Mouse (Mus musculus) embryonic facial prominence, embryonic 14.5 days (tissue): ENCODE results near the gene Acp7. TPM values are rescaled to one million over a fixed set of nuclear protein-coding genes. Genes with fewer than 3 reads are reported as not detected.
A peak's percentile ranks its signal among the peaks of the same experiment; 100 is the strongest.

Experiments
- ATAC-seq: fragments of 200-750 bp; cut with Nextera tagmentation; 2 replicates; pipeline ENCODE4 v1.8.0; 2017; ENCODE audit warnings: low read depth, moderate number of reproducible peaks, moderate TSS enrichment
- DNase-seq: peaks from one replicate; pipeline ENCODE4 v3.0.0-alpha.2; 2015; ENCODE audit warnings: low spot score
- H3K27ac ChIP-seq: fragments of 300-500 bp; sonication (generic); replicated peaks from 2 replicates; pipeline ENCODE4 v1.5.1; 2014; ENCODE audit warnings: low read depth, mild to moderate bottlenecking, low read length, moderate library complexity
- H3K27me3 ChIP-seq: fragments of 300-500 bp; sonication (generic); replicated peaks from 2 replicates; pipeline ENCODE4 v1.6.1; 2014; ENCODE audit warnings: low read length; ENCODE audit not compliant: control insufficient read depth, insufficient read depth
- H3K36me3 ChIP-seq: fragments of 300-500 bp; sonication (generic); 2 replicates; pipeline ENCODE4 v1.6.1; 2014; ENCODE audit warnings: low read length, mixed read lengths; ENCODE audit not compliant: control insufficient read depth, insufficient read depth
- H3K4me1 ChIP-seq: fragments of 300-500 bp; sonication (generic); 2 replicates; pipeline ENCODE4 v1.6.1; 2014; ENCODE audit warnings: antibody characterized with exemption, low read length; ENCODE audit not compliant: control insufficient read depth, insufficient read depth
- H3K4me2 ChIP-seq: fragments of 300-500 bp; sonication (generic); 2 replicates; pipeline ENCODE4 v1.6.1; 2014; ENCODE audit warnings: low read depth, mild to moderate bottlenecking, low read length, moderate library complexity, mixed read lengths
- H3K4me3 ChIP-seq: fragments of 300-500 bp; sonication (generic); 2 replicates; pipeline ENCODE4 v1.5.1; 2014; ENCODE audit warnings: low read depth, mild to moderate bottlenecking, low read length
- H3K9ac ChIP-seq: fragments of 300-500 bp; sonication (generic); 2 replicates; pipeline ENCODE4 v1.6.1; 2014; ENCODE audit warnings: low read depth, mild to moderate bottlenecking, low read length, moderate library complexity, mixed read lengths
- H3K9me3 ChIP-seq: fragments of 300-500 bp; sonication (generic); 2 replicates; pipeline ENCODE4 v1.6.1; 2016; ENCODE audit warnings: low read length; ENCODE audit not compliant: control insufficient read depth
- WGBS: fragments of 180-500 bp; shearing (Covaris S2); extraction: QIAGEN DNeasy Blood & Tissue Kit; methylation state at CpG from one replicate; pipeline ENCODE4 v1.1.7; 2014; 5-methylcytosine and 5-hydroxymethylcytosine counted together
- polyA plus RNA-seq: library from polyadenylated mRNA; unstranded; fragments of >200 nt; fragmentation: Nextera tagmentation; extraction: Ambion mirVana; gene quantifications from 2 replicates; pipeline ENCODE4 v1.2.1, GENCODE M21; 2014

Gene Acp7
- polyA plus RNA-seq, 1 experiment from 2014 or later, result 0.40 TPM

GRCm38 (mm10) chr7:28567539-28567938, 63.6 kb downstream of the Acp7 start:
- Histone ChIP-seq H3K4me1 (peaks cover 10% of the 10 kb centered on the region), H3K36me3 (peaks cover 55% of the 10 kb centered on the region), H3K9me3 (no peaks in the 10 kb centered on the region), H3K9ac (no peak overlapping the region), H3K27me3 (no peaks in the 10 kb centered on the region), H3K4me2 (no peak overlapping the region), H3K27ac (no peak overlapping the region), H3K4me3 (no peak overlapping the region)
- WGBS, result 97% methylated on average over 4 of the region's 4 CpGs
- DNase-seq (no peak), ATAC-seq (no peak)

GRCm38 (mm10) chr7:28565407-28565806, 65.7 kb downstream of the Acp7 start:
- no peaks in the 10 kb centered on the region for H3K27me3 ChIP-seq
- H3K36me3 ChIP-seq, result peaks cover 76% of the 10 kb centered on the region
- H3K4me2 ChIP-seq, result no peak overlapping the region
- H3K27ac ChIP-seq, result no peak overlapping the region
- DNase-seq, result peak; percentile 64
- WGBS, result 70% methylated on average over 5 of the region's 5 CpGs
- ATAC-seq, result peak; percentile 28; the same call in 1 of the 2 replicates
- H3K4me3 ChIP-seq, result no peak overlapping the region
- H3K9ac ChIP-seq, result no peak overlapping the region
- H3K9me3 ChIP-seq, result no peaks in the 10 kb centered on the region
- H3K4me1 ChIP-seq, result peaks cover 2% of the 10 kb centered on the region

GRCm38 (mm10) chr7:28562951-28563350, 68.2 kb downstream of the Acp7 start:
- H3K9me3 ChIP-seq, result no peaks in the 10 kb centered on the region
- peaks cover 93% of the 10 kb centered on the region for H3K36me3 ChIP-seq
- no peak overlapping the region for H3K9ac ChIP-seq
- 91% methylated on average over 13 of the region's 13 CpGs for WGBS
- no peaks in the 10 kb centered on the region for H3K4me1 ChIP-seq
- no peaks in the 10 kb centered on the region for H3K27me3 ChIP-seq
- no peak overlapping the region for H3K4me3 ChIP-seq
- H3K4me2 ChIP-seq, result no peak overlapping the region
- DNase-seq (no peak), ATAC-seq (no peak)
- H3K27ac ChIP-seq, result no peak overlapping the region

GRCm38 (mm10) chr7:28562371-28562770, 68.8 kb downstream of the Acp7 start:
- Histone ChIP-seq H3K36me3 (peaks cover 91% of the 10 kb centered on the region), H3K27ac (no peak overlapping the region), H3K4me1 (no peaks in the 10 kb centered on the region), H3K4me3 (no peak overlapping the region), H3K9ac (no peak overlapping the region), H3K9me3 (no peaks in the 10 kb centered on the region), H3K4me2 (no peak overlapping the region), H3K27me3 (no peaks in the 10 kb centered on the region)
- 89% methylated on average over 13 of the region's 13 CpGs for WGBS
- ATAC-seq, result no peak
- DNase-seq, result no peak

GRCm38 (mm10) chr7:28561967-28562366, 69.2 kb downstream of the Acp7 start:
- ATAC-seq, result no peak
- no peaks in the 10 kb centered on the region for H3K9me3 ChIP-seq
- no peak overlapping the region for H3K27ac ChIP-seq
- no peaks in the 10 kb centered on the region for H3K27me3 ChIP-seq
- H3K4me2 ChIP-seq, result no peak overlapping the region
- peaks cover 87% of the 10 kb centered on the region for H3K36me3 ChIP-seq
- H3K9ac ChIP-seq, result no peak overlapping the region
- 94% methylated on average over 11 of the region's 11 CpGs for WGBS
- H3K4me3 ChIP-seq, result no peak overlapping the region
- DNase-seq, result no peak
- H3K4me1 ChIP-seq, result no peaks in the 10 kb centered on the region

- ATAC-seq (no peak), DNase-seq (no peak)
- Histone ChIP-seq H3K4me1 (no peaks in the 10 kb centered on the region), H3K9ac (no peak overlapping the region), H3K4me2 (no peak overlapping the region), H3K36me3 (peaks cover 77% of the 10 kb centered on the region), H3K4me3 (no peak overlapping the region), H3K27ac (no peak overlapping the region), H3K9me3 (no peaks in the 10 kb centered on the region), H3K27me3 (no peaks in the 10 kb centered on the region)
- 86% methylated on average over 10 of the region's 10 CpGs for WGBS
Measured at GRCm38 (mm10) chr7:28560856-28561255, 70.3 kb downstream of the Acp7 start.

GRCm38 (mm10) chr7:28558486-28558885, 72.6 kb downstream of the Acp7 start:
- no peak overlapping the region for H3K9ac ChIP-seq
- 43% methylated on average over 4 of the region's 4 CpGs for WGBS
- H3K27me3 ChIP-seq, result no peaks in the 10 kb centered on the region
- ATAC-seq (no peak), DNase-seq (peak; percentile 59)
- peaks cover 53% of the 10 kb centered on the region for H3K36me3 ChIP-seq
- no peaks in the 10 kb centered on the region for H3K9me3 ChIP-seq
- no peak overlapping the region for H3K4me2 ChIP-seq
- no peak overlapping the region; the same call in 1 of the 2 replicates for H3K27ac ChIP-seq
- H3K4me3 ChIP-seq, result no peak overlapping the region
- no peaks in the 10 kb centered on the region for H3K4me1 ChIP-seq

- Histone ChIP-seq H3K4me2 (no peak overlapping the region), H3K4me1 (no peaks in the 10 kb centered on the region), H3K9me3 (no peaks in the 10 kb centered on the region), H3K9ac (no peak overlapping the region), H3K36me3 (peaks cover 46% of the 10 kb centered on the region), H3K27me3 (no peaks in the 10 kb centered on the region), H3K4me3 (no peak overlapping the region), H3K27ac (no peak overlapping the region)
- WGBS, result 74% methylated on average over 6 of the region's 6 CpGs
- DNase-seq (peak; percentile 76), ATAC-seq (peak; percentile 75; the same call in 1 of the 2 replicates)
Measured at GRCm38 (mm10) chr7:28557708-28558107, 73.4 kb downstream of the Acp7 start.
